Mouse (Mus musculus): ENCODE data around the gene Gm49369.
A peak's percentile ranks its signal among the peaks of the same experiment; 100 is the strongest.
"Not testable (repeated sequence)": the region's sequence is repeated elsewhere in the genome, so short reads cannot be mapped to it uniquely, and the experiment has no call there.

The Gm49369 gene

GRCm38 (mm10) chr7:142382567-142382966 lies at the start of gene Gm49369:
Gene Gm49369 (minus strand): TSS chr7:142382667.
- DNase-seq: peak; percentile 33

GRCm38 (mm10) chr7:142431106-142431505 lies 48.6 kb upstream of the Gm49369 start:
- no peak for DNase-seq

- DNase-seq: peak; percentile 28
Observed at GRCm38 (mm10) chr7:142430160-142430678, 47.8 kb upstream of the Gm49369 start.

- DNase-seq: peak; percentile 24
Observed at GRCm38 (mm10) chr7:142428213-142428612, 45.7 kb upstream of the Gm49369 start.

- peak; percentile 44 for DNase-seq
Observed at GRCm38 (mm10) chr7:142425641-142426213, 43.3 kb upstream of the Gm49369 start.

- DNase-seq: no peak
Observed at GRCm38 (mm10) chr7:142421826-142422225, 39.4 kb upstream of the Gm49369 start.

- DNase-seq: no peak
Observed at GRCm38 (mm10) chr7:142419887-142420286, 37.4 kb upstream of the Gm49369 start.

- DNase-seq: no peak
Observed at GRCm38 (mm10) chr7:142418679-142419078, 36.2 kb upstream of the Gm49369 start.

GRCm38 (mm10) chr7:142418027-142418426 lies 35.6 kb upstream of the Gm49369 start:
- no peak for DNase-seq

- DNase-seq: no peak
Observed at GRCm38 (mm10) chr7:142416225-142416624, 33.8 kb upstream of the Gm49369 start.

GRCm38 (mm10) chr7:142415314-142415713 lies 32.8 kb upstream of the Gm49369 start:
- no peak for DNase-seq

GRCm38 (mm10) chr7:142413285-142413684 lies 30.8 kb upstream of the Gm49369 start:
- no peak for DNase-seq

- no peak for DNase-seq
Observed at GRCm38 (mm10) chr7:142409603-142410002, 27.1 kb upstream of the Gm49369 start.

GRCm38 (mm10) chr7:142408686-142409085 lies 26.2 kb upstream of the Gm49369 start:
- no peak for DNase-seq

GRCm38 (mm10) chr7:142407935-142408334 lies 25.5 kb upstream of the Gm49369 start:
- DNase-seq: no peak

GRCm38 (mm10) chr7:142405134-142405533 lies 22.7 kb upstream of the Gm49369 start:
- not testable (repeated sequence) for DNase-seq

GRCm38 (mm10) chr7:142403591-142403990 lies 21.1 kb upstream of the Gm49369 start:
- DNase-seq: no peak

GRCm38 (mm10) chr7:142400750-142401142 lies 18.3 kb upstream of the Gm49369 start:
- no peak for DNase-seq

- DNase-seq: no peak
Observed at GRCm38 (mm10) chr7:142400112-142400749, 17.8 kb upstream of the Gm49369 start.

- no peak for DNase-seq
Observed at GRCm38 (mm10) chr7:142399250-142399649, 16.8 kb upstream of the Gm49369 start.

- no peak for DNase-seq
Observed at GRCm38 (mm10) chr7:142398052-142398451, 15.6 kb upstream of the Gm49369 start.

- no peak for DNase-seq
Observed at GRCm38 (mm10) chr7:142396611-142397010, 14.1 kb upstream of the Gm49369 start.

GRCm38 (mm10) chr7:142395472-142395871 lies 13.0 kb upstream of the Gm49369 start:
- DNase-seq: no peak
